Mouse (Mus musculus): ENCODE results near the gene Exoc6b. TPM values are rescaled to one million over a fixed set of nuclear protein-coding genes. Genes with fewer than 3 reads are reported as not detected.

Gene Exoc6b
- polyA plus RNA-seq, 1 experiment from 2014 or later = 2.7 TPM

DNA sequence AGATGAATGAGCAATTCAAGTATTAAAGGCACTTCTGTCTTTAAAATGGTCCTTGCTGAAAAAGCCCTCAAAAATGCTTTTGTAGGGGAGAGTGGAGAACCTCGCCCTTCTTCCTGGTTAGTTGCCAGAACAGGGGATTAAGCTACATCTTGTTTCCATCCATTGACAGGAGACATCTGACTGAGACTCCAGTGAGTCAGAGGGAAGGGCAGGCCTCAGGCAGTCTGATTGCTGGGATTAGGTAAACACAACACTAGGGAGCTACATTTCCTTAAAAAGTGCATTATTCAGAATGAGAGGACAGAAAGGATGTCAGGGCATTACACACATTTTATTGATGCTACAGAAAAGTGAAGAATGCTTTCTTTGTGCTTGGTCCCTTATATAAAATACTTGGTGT is 293.4 kb downstream of the Exoc6b start:
- Histone ChIP-seq H3K36me3 (replicated peaks) (no peaks in the 10 kb centered on the region), H3K4me3 (replicated peaks) (no peak overlapping the region), H3K4me2 (no peak overlapping the region), H3K27ac (replicated peaks) (no peak overlapping the region), H3K9me3 (replicated peaks) (no peaks in the 10 kb centered on the region), H3K27me3 (no peaks in the 10 kb centered on the region), H3K9ac (no peak overlapping the region), H3K4me1 (replicated peaks) (no peaks in the 10 kb centered on the region)
- 58% methylated on average over 1 of the region's 1 CpGs for WGBS (ENCODE audit: insufficient replicate concordance)
- ATAC-seq (ENCODE audit: insufficient read depth) = no peak

DNA sequence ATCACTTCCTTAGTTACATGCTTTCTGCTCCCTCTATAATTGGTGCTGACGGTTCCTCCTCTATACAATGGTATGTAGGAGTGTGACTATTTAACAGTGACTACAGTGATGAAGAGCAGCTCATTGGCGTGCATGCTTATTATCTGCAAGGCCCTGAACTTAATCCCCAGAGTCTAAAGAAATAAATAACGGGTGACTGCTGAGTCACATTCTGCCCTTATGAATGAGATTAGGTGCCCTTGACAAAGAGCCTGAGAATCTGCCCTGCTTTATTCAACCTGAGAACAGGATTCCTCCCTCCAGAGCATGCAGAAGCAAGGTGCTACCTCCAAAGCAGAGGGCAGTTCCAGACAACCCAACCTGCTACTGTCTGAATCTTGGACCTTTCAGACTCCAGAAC is 314.0 kb downstream of the Exoc6b start:
- no peaks in the 10 kb centered on the region for H3K36me3 ChIP-seq (replicated peaks)
- no peaks in the 10 kb centered on the region for H3K27me3 ChIP-seq
- no peak for ATAC-seq (ENCODE audit: insufficient read depth)
- no peak overlapping the region for H3K9ac ChIP-seq
- H3K27ac ChIP-seq (replicated peaks) = no peak overlapping the region
- H3K4me3 ChIP-seq (replicated peaks) = no peak overlapping the region
- 39% methylated on average over 3 of the region's 3 CpGs for WGBS (ENCODE audit: insufficient replicate concordance)
- no peaks in the 10 kb centered on the region for H3K9me3 ChIP-seq (replicated peaks)
- H3K4me1 ChIP-seq (replicated peaks) = no peaks in the 10 kb centered on the region
- no peak overlapping the region for H3K4me2 ChIP-seq

DNA sequence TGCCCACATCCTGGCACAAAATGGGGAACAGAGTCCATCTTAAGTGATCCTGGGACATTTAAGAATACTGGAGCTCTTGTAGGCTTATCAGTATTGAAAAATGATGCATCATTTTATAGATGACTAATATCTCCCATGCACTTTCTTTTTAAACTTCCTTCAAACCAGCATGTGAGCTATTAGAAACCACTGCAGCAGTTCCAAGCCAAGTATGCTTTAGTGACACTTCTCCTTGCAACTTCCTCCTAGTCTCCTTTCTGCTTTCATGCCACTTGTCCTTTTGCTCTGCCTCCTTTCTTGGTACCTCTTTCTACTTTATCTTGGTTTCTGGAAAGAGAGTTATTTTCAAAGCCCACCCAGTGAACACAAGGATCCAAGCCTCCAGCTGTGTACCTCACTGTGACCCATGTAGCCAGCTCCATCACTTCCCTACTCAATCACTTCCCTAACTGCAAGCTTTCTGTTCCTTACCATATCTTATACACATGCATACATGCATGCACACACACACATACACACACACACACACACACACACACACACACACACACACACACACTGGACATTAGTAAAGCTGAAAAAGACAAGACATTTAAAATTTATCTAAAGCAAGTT is 316.4 kb downstream of the Exoc6b start:
- Histone ChIP-seq H3K36me3 (replicated peaks) (no peaks in the 10 kb centered on the region), H3K4me1 (replicated peaks) (no peaks in the 10 kb centered on the region), H3K4me3 (replicated peaks) (no peak overlapping the region), H3K9ac (no peak overlapping the region), H3K27ac (replicated peaks) (no peak overlapping the region), H3K4me2 (no peak overlapping the region), H3K27me3 (no peaks in the 10 kb centered on the region), H3K9me3 (replicated peaks) (no peaks in the 10 kb centered on the region)
- no peak for ATAC-seq (ENCODE audit: insufficient read depth)

DNA sequence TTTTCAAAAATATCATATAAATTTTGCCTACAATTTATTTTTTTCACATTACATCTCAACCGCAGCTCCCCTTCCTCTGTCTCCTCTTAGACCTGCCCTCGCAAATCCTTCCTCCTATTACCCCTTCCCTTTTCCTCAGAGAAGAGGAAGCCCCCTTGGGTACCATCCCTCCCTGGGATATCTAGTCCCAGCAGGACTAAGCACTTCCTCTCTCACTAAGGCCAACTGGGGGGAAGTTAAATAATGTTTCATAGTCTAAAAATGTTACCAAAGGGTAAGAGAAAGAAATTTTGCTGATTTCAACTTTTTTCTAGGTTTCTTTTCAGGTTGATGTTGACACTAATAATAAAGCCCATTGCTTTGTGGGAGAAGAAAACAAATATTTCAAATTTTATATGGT is 317.9 kb downstream of the Exoc6b start:
- Histone ChIP-seq H3K36me3 (replicated peaks) (no peaks in the 10 kb centered on the region), H3K4me2 (no peak overlapping the region), H3K27ac (replicated peaks) (no peak overlapping the region), H3K4me3 (replicated peaks) (no peak overlapping the region), H3K4me1 (replicated peaks) (no peaks in the 10 kb centered on the region), H3K9me3 (replicated peaks) (no peaks in the 10 kb centered on the region), H3K27me3 (no peaks in the 10 kb centered on the region), H3K9ac (no peak overlapping the region)
- ATAC-seq (ENCODE audit: insufficient read depth) = no peak
- 20% methylated on average over 2 of the region's 2 CpGs for WGBS (ENCODE audit: insufficient replicate concordance)

DNA sequence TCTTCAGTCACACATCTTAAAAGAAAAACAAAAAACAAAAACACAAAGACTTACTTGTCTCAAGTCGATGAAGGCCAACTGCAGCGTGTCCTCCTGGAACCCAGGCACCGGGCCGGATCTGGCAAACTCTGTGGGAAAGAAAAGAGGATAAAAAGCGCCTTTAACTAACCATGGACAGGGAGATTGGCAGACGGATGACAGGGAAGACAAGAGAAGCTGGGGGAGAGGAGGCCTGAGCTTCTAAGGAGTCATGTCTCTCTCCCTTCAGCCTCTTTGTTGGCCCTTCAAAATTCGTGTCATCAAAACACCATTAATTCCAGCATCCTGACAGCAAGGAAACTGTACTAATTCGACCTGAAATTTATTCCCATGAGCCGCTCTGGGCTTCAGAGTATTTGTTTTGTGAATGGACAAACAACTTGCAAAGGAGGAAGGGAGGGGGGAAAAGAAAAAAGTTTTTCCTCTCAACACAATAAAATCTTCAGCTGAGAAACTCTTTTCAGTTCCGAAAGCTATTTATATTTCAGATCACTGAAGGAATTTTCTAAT is 322.4 kb downstream of the Exoc6b start:
- Histone ChIP-seq H3K4me3 (replicated peaks) (no peak overlapping the region), H3K36me3 (replicated peaks) (no peaks in the 10 kb centered on the region), H3K4me1 (replicated peaks) (no peaks in the 10 kb centered on the region), H3K9ac (no peak overlapping the region), H3K27ac (replicated peaks) (no peak overlapping the region), H3K9me3 (replicated peaks) (no peaks in the 10 kb centered on the region), H3K27me3 (no peaks in the 10 kb centered on the region), H3K4me2 (no peak overlapping the region)
- WGBS (ENCODE audit: insufficient replicate concordance) = 61% methylated on average over 10 of the region's 10 CpGs
- ATAC-seq (ENCODE audit: insufficient read depth) = no peak

GRCm38 (mm10) chr6:84746193-84746846 is 323.0 kb downstream of the Exoc6b start:
- Histone ChIP-seq H3K4me3 (replicated peaks) (no peak overlapping the region), H3K36me3 (replicated peaks) (no peaks in the 10 kb centered on the region), H3K27ac (replicated peaks) (no peak overlapping the region), H3K4me2 (no peak overlapping the region), H3K27me3 (no peaks in the 10 kb centered on the region), H3K9me3 (replicated peaks) (no peaks in the 10 kb centered on the region), H3K4me1 (replicated peaks) (no peaks in the 10 kb centered on the region), H3K9ac (no peak overlapping the region)
- 69% methylated on average over 5 of the region's 5 CpGs for WGBS (ENCODE audit: insufficient replicate concordance)
- no peak for ATAC-seq (ENCODE audit: insufficient read depth)

GRCm38 (mm10) chr6:84745570-84745969 is 323.7 kb downstream of the Exoc6b start:
- ATAC-seq (ENCODE audit: insufficient read depth) = no peak
- Histone ChIP-seq H3K27me3 (no peaks in the 10 kb centered on the region), H3K9me3 (replicated peaks) (no peaks in the 10 kb centered on the region), H3K4me3 (replicated peaks) (no peak overlapping the region), H3K4me2 (no peak overlapping the region), H3K9ac (no peak overlapping the region), H3K27ac (replicated peaks) (no peak overlapping the region), H3K4me1 (replicated peaks) (no peaks in the 10 kb centered on the region), H3K36me3 (replicated peaks) (no peaks in the 10 kb centered on the region)
- 68% methylated on average over 7 of the region's 7 CpGs for WGBS (ENCODE audit: insufficient replicate concordance)

GRCm38 (mm10) chr6:84742227-84742626 is 327.1 kb downstream of the Exoc6b start:
- H3K9ac ChIP-seq = no peak overlapping the region
- WGBS (ENCODE audit: insufficient replicate concordance) = 9% methylated on average over 3 of the region's 3 CpGs
- H3K36me3 ChIP-seq (replicated peaks) = no peaks in the 10 kb centered on the region
- H3K27ac ChIP-seq (replicated peaks) = no peak overlapping the region
- no peak overlapping the region for H3K4me3 ChIP-seq (replicated peaks)
- no peak for ATAC-seq (ENCODE audit: insufficient read depth)
- H3K4me2 ChIP-seq = no peak overlapping the region
- H3K27me3 ChIP-seq = no peaks in the 10 kb centered on the region
- no peaks in the 10 kb centered on the region for H3K9me3 ChIP-seq (replicated peaks)
- H3K4me1 ChIP-seq (replicated peaks) = no peaks in the 10 kb centered on the region

- H3K4me2 ChIP-seq = no peak overlapping the region
- H3K27ac ChIP-seq (replicated peaks) = no peak overlapping the region
- H3K27me3 ChIP-seq = no peaks in the 10 kb centered on the region
- no peak overlapping the region for H3K9ac ChIP-seq
- H3K4me1 ChIP-seq (replicated peaks) = no peaks in the 10 kb centered on the region
- H3K4me3 ChIP-seq (replicated peaks) = no peak overlapping the region
- H3K9me3 ChIP-seq (replicated peaks) = no peaks in the 10 kb centered on the region
- no peak for ATAC-seq (ENCODE audit: insufficient read depth)
- no peaks in the 10 kb centered on the region for H3K36me3 ChIP-seq (replicated peaks)
- 20% methylated on average over 3 of the region's 3 CpGs for WGBS (ENCODE audit: insufficient replicate concordance)
Observed at GRCm38 (mm10) chr6:84736942-84737341, 332.4 kb downstream of the Exoc6b start.

GRCm38 (mm10) chr6:84726876-84727275 is 342.4 kb downstream of the Exoc6b start:
- no peak overlapping the region for H3K4me2 ChIP-seq
- no peaks in the 10 kb centered on the region for H3K27me3 ChIP-seq
- H3K9ac ChIP-seq = no peak overlapping the region
- H3K4me1 ChIP-seq (replicated peaks) = no peaks in the 10 kb centered on the region
- ATAC-seq (ENCODE audit: insufficient read depth) = no peak
- no peak overlapping the region for H3K4me3 ChIP-seq (replicated peaks)
- no peak overlapping the region for H3K27ac ChIP-seq (replicated peaks)
- H3K36me3 ChIP-seq (replicated peaks) = no peaks in the 10 kb centered on the region
- H3K9me3 ChIP-seq (replicated peaks) = no peaks in the 10 kb centered on the region

GRCm38 (mm10) chr6:84713171-84713570 is 356.1 kb downstream of the Exoc6b start:
- 77% methylated on average over 11 of the region's 11 CpGs for WGBS (ENCODE audit: insufficient replicate concordance)
- Histone ChIP-seq H3K4me3 (replicated peaks) (no peak overlapping the region), H3K9ac (no peak overlapping the region), H3K4me1 (replicated peaks) (no peaks in the 10 kb centered on the region), H3K27me3 (no peaks in the 10 kb centered on the region), H3K36me3 (replicated peaks) (no peaks in the 10 kb centered on the region), H3K4me2 (no peak overlapping the region), H3K9me3 (replicated peaks) (no peaks in the 10 kb centered on the region), H3K27ac (replicated peaks) (no peak overlapping the region)
- ATAC-seq (ENCODE audit: insufficient read depth) = no peak

DNA sequence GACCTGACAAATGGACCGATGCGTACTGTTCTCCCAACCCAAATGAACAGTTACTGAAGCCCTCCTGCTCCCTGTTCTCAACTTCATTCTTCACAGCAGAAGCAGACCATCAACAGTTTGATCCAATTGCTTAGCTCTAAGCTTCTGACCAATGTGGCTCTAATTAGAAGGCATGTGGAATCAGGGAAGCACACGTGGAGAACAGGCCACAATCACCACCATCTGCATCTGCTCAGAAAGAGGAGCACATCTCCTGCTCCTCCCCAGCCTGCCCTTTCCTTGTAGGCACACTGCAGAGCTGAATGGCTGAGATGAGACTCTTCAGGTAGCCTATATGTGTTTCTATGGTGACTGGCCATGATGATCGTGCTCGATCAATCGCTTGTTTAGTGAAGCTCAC is 358.5 kb downstream of the Exoc6b start:
- no peaks in the 10 kb centered on the region for H3K9me3 ChIP-seq (replicated peaks)
- no peak overlapping the region for H3K4me3 ChIP-seq (replicated peaks)
- no peak overlapping the region for H3K9ac ChIP-seq
- H3K36me3 ChIP-seq (replicated peaks) = no peaks in the 10 kb centered on the region
- ATAC-seq (ENCODE audit: insufficient read depth) = no peak
- no peak overlapping the region for H3K4me2 ChIP-seq
- WGBS (ENCODE audit: insufficient replicate concordance) = 70% methylated on average over 6 of the region's 6 CpGs
- H3K4me1 ChIP-seq (replicated peaks) = no peaks in the 10 kb centered on the region
- H3K27me3 ChIP-seq = no peaks in the 10 kb centered on the region
- H3K27ac ChIP-seq (replicated peaks) = no peak overlapping the region

Data from liver, embryonic 15.5 days (tissue).